Mouse (Mus musculus): Measurements from ENCODE around the gene 9230112D13Rik.

The 9230112D13Rik gene

DNA sequence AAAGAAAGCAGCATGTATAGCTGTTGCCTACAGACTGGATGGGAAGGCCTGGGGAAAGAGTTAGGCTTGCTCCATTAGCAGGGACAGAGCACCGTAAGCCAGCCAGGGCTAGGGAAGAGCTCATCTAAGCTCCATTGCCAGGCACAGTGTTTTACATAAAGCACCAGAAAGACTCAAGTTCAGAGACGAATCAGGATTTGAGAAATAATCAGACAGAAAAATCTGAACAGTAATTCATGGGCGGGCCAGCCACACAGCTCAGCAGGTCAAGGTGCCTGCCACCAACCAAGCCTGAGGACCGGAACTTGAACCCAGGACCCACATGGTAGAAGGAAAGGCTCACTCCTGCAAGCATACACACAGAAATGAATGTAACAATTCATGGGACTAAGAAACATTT lies 22.9 kb downstream of the 9230112D13Rik start:
- no peak for DNase-seq (ENCODE audit: low spot score in 2 of 2)

GRCm38 (mm10) chr14:34497346-34497745 lies 25.3 kb downstream of the 9230112D13Rik start:
- no peak for DNase-seq (ENCODE audit: low spot score in 2 of 2)

- DNase-seq (ENCODE audit: low spot score in 2 of 2), result no peak
These were observed 28.9 kb downstream of the 9230112D13Rik start for GRCm38 (mm10) chr14:34493682-34494081.

- DNase-seq (ENCODE audit: low spot score in 2 of 2), result no peak
These were observed 29.9 kb downstream of the 9230112D13Rik start for GRCm38 (mm10) chr14:34492688-34493087.

GRCm38 (mm10) chr14:34490965-34491364 lies 31.6 kb downstream of the 9230112D13Rik start:
- DNase-seq (ENCODE audit: low spot score in 2 of 2), result no peak

GRCm38 (mm10) chr14:34489928-34490327 lies 32.7 kb downstream of the 9230112D13Rik start:
- DNase-seq (ENCODE audit: low spot score in 2 of 2), result no peak

DNA sequence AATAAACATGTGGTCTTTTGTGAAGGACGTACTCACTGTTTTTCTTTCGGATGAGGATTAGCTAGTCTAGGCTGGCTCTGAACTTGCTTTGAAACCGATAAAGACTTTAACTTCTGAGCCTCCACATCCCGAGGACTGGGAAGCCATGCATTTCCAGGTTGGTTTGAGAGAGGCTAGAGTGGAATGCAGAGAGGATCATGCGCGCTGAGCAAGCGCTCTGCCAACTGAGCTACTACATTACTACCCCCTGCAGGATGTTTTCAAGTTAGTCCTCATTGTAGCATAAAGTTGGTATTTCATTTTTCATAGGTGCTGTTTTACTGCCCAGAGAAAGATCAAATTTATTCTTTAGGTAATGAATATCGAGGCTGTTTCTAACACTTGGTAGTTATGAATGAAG lies 36.4 kb downstream of the 9230112D13Rik start:
- no peak for DNase-seq (ENCODE audit: low spot score in 2 of 2)

GRCm38 (mm10) chr14:34483469-34484341 lies 38.9 kb downstream of the 9230112D13Rik start:
- DNase-seq (ENCODE audit: low spot score in 2 of 2), result no peak

DNA sequence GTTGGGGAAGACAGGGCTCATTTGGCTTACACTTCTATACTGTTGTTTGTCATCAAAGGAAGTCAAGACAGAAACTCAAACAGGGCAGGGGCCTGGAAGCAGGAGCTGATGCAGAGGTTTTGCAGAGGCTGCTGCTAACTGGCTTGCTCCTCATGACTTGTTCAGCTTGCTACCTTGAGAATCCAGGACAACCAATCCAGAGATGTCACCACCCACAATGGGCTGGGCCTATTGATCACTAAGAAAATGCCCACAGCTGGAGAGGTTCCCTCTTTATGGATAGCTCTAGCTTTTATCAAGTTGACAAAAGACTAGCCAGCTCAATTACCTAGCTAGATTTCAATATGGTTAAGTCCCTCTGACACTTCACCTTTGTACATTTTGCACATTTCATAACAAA lies 51.0 kb downstream of the 9230112D13Rik start:
- DNase-seq (ENCODE audit: low spot score in 2 of 2), result no peak

GRCm38 (mm10) chr14:34466291-34466690 lies 56.3 kb downstream of the 9230112D13Rik start:
- DNase-seq (ENCODE audit: low spot score in 2 of 2), result no peak
